Mouse (Mus musculus) neural tube, embryonic 15.5 days (tissue): ENCODE measurements around the gene Mucl2. TPM values are rescaled to one million over a fixed set of nuclear protein-coding genes. Genes with fewer than 3 reads are reported as not detected.
"Not testable (repeated sequence)": the region's sequence is repeated elsewhere in the genome, so short reads cannot be mapped to it uniquely, and the experiment has no call there.

Source experiments
- ATAC-seq: fragments of 200-750 bp; cut with Nextera tagmentation; 2 replicates; pipeline ENCODE4 v1.8.0; 2017; ENCODE audit warnings: mild to moderate bottlenecking, moderate TSS enrichment, moderate library complexity; ENCODE audit not compliant: low FRiP score
- H3K27ac ChIP-seq: fragments of 300-500 bp; sonication (generic); replicated peaks from 2 replicates; pipeline ENCODE4 v1.5.1; 2015; ENCODE audit warnings: mild to moderate bottlenecking, inconsistent platforms
- H3K27me3 ChIP-seq: fragments of 300-500 bp; sonication (generic); replicated peaks from 2 replicates; pipeline ENCODE4 v1.6.1; 2015; ENCODE audit warnings: inconsistent platforms
- H3K36me3 ChIP-seq: fragments of 300-500 bp; sonication (generic); 2 replicates; pipeline ENCODE4 v1.6.1; 2015; ENCODE audit warnings: inconsistent platforms
- H3K4me1 ChIP-seq: fragments of 300-500 bp; sonication (generic); 2 replicates; pipeline ENCODE4 v1.6.1; 2015; ENCODE audit warnings: inconsistent platforms
- H3K4me2 ChIP-seq: fragments of 300-500 bp; sonication (generic); 2 replicates; pipeline ENCODE4 v1.6.1; 2015; ENCODE audit warnings: inconsistent platforms, mild to moderate bottlenecking, moderate library complexity
- H3K4me3 ChIP-seq: fragments of 300-500 bp; sonication (generic); replicated peaks from 2 replicates; pipeline ENCODE4 v1.5.1; 2015; ENCODE audit warnings: mild to moderate bottlenecking, inconsistent platforms
- H3K9ac ChIP-seq: fragments of 300-500 bp; sonication (generic); replicated peaks from 2 replicates; pipeline ENCODE4 v1.6.1; 2015; ENCODE audit warnings: mild to moderate bottlenecking, inconsistent platforms
- H3K9me3 ChIP-seq: fragments of 300-500 bp; sonication (generic); replicated peaks from 2 replicates; pipeline ENCODE4 v1.6.1; 2016; ENCODE audit warnings: inconsistent platforms
- WGBS: fragments of 180-500 bp; shearing (Covaris S2); methylation state at CpG from one replicate; pipeline ENCODE4 v1.1.7; 2015; ENCODE audit warnings: mixed read lengths; 5-methylcytosine and 5-hydroxymethylcytosine counted together
- microRNA-seq: library from miRNA; unstranded; fragments of <30 nt; microRNA quantifications from one replicate; pipeline ENCODE4, GENCODE M21; 2017
- polyA plus RNA-seq: library from polyadenylated mRNA; unstranded; fragments of >200 nt; fragmentation: Nextera tagmentation; extraction: Ambion mirVana; gene quantifications from 2 replicates; pipeline ENCODE4 v1.2.1, GENCODE M21; 2015

Mucl2 gene
- polyA plus RNA-seq, result not detected in 2 replicates

DNA sequence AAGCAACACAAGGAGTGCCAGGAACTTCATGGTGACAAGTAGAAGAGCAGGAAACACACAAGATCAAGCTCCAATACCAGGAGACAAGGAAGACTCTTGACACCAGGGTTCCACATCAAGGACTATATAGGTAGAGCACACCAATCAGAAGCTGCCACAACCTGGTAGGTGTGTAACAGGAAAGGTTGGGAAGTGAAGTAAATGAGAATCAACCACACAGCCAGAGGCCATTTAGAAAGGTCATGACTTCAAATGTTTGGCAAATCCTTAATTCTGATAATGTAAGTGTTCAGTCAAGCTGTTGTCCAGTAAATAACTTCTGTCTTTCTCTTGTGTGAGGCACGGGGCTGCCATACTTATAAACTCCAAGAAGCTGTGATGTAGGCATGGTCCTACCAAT is at the start of gene Mucl2:
Gene Mucl2 (minus strand): TSS at position 101 of the 400 bp plus-strand sequence.
- WGBS, result 90% methylated on average over 1 of the region's 1 CpGs
- ATAC-seq, result no peak
- H3K9ac ChIP-seq, result no peak within 1 kb of the TSS
- H3K4me1 ChIP-seq, result no peaks in the 10 kb centered on the region
- no peak within 1 kb of the TSS for H3K4me3 ChIP-seq
- H3K27ac ChIP-seq, result no peak within 1 kb of the TSS
- H3K27me3 ChIP-seq, result no peaks in the 10 kb centered on the region
- no peaks in the 10 kb centered on the region for H3K9me3 ChIP-seq
- H3K4me2 ChIP-seq, result no peak within 1 kb of the TSS
- H3K36me3 ChIP-seq, result no peaks in the 10 kb centered on the region

DNA sequence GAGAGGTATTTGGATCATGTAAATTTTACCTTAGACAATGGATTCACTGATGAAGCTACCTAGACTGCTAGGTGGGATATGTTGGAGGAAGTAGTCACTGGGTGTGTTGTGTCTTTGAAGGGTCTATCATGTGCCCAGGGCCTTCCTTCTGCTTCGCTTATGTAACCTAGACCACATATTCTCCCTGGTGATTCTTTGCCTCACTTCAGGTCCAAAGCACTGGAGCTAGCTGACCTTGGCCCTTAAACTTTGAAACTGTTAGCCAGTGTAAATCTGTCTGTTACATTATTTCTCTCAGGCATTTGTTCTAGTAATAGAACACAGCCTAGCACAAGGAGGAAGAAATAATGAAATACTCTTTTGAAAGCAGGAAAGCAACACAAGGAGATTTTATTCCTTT is 13.9 kb upstream of the Mucl2 start:
- H3K36me3 ChIP-seq, ATAC-seq, H3K9ac ChIP-seq, H3K9me3 ChIP-seq, H3K4me2 ChIP-seq, H3K27ac ChIP-seq, H3K4me1 ChIP-seq, H3K27me3 ChIP-seq, H3K4me3 ChIP-seq: not testable (repeated sequence)
- 43% methylated on average over 1 of the region's 1 CpGs for WGBS

Small RNA genes lying within 50 kb of the gene (microRNA-seq; reads per million reads assigned to microRNA genes)
- not detected for gene Gm22852

Other genes starting within 250 kb of the Mucl2 start
- not detected in 2 replicates for gene Mucl1, start 143.8 kb downstream of the Mucl2 start, polyA plus RNA-seq